Mouse (Mus musculus) forebrain, embryonic 12.5 days (tissue): Measurements from ENCODE around the gene Casp7. TPM values are rescaled to one million over a fixed set of nuclear protein-coding genes. Genes with fewer than 3 reads are reported as not detected.

Experiments
- ATAC-seq: fragments of 200-750 bp; cut with Nextera tagmentation; 2 replicates; pipeline ENCODE4 v1.8.0; 2017; ENCODE audit warnings: moderate TSS enrichment; ENCODE audit not compliant: low FRiP score
- H3K27ac ChIP-seq: fragments of 300-500 bp; sonication (generic); 2 replicates; pipeline ENCODE4 v1.5.1; 2016; ENCODE audit warnings: mild to moderate bottlenecking
- H3K27me3 ChIP-seq: fragments of 300-500 bp; sonication (generic); 2 replicates; pipeline ENCODE4 v1.6.1; 2016; ENCODE audit warnings: mild to moderate bottlenecking
- H3K36me3 ChIP-seq: fragments of 300-500 bp; sonication (generic); replicated peaks from 2 replicates; pipeline ENCODE4 v1.6.1; 2016; ENCODE audit warnings: mild to moderate bottlenecking
- H3K4me1 ChIP-seq: fragments of 300-500 bp; sonication (generic); 2 replicates; pipeline ENCODE4 v1.6.1; 2016
- H3K4me2 ChIP-seq: fragments of 300-500 bp; sonication (generic); 2 replicates; pipeline ENCODE4 v1.6.1; 2016; ENCODE audit warnings: mild to moderate bottlenecking, moderate library complexity
- H3K4me3 ChIP-seq: fragments of 300-500 bp; sonication (generic); replicated peaks from 2 replicates; pipeline ENCODE4 v1.5.1; 2016; ENCODE audit warnings: mild to moderate bottlenecking
- H3K9ac ChIP-seq: fragments of 300-500 bp; sonication (generic); 2 replicates; pipeline ENCODE4 v1.6.1; 2016; ENCODE audit warnings: mild to moderate bottlenecking
- H3K9me3 ChIP-seq: fragments of 300-500 bp; sonication (generic); 2 replicates; pipeline ENCODE4 v1.6.1; 2016
- WGBS: fragments of 180-500 bp; shearing (Covaris S2); methylation state at CpG from one replicate; pipeline ENCODE4 v1.1.7; 2016; 5-methylcytosine and 5-hydroxymethylcytosine counted together
- polyA plus RNA-seq: library from polyadenylated mRNA; unstranded; fragments of >200 nt; fragmentation: Nextera tagmentation; extraction: Ambion mirVana; gene quantifications from 2 replicates; pipeline ENCODE4 v1.2.1, GENCODE M21; 2016

Gene Casp7
- polyA plus RNA-seq, 1 experiment from 2014 or later, result 18.9 TPM

GRCm38 (mm10) chr19:56484630-56485375, 87.9 kb downstream of the Casp7 start:
- ATAC-seq, result no peak
- no peaks in the 10 kb centered on the region for H3K9me3 ChIP-seq
- 0 out of 2 replicates have a peak overlapping the region, but pooled peaks have one; percentile 8 for H3K27ac ChIP-seq
- H3K9ac ChIP-seq, result no peak overlapping the region
- H3K36me3 ChIP-seq, result no peaks in the 10 kb centered on the region
- H3K4me2 ChIP-seq, result no peak overlapping the region
- H3K27me3 ChIP-seq, result peaks cover 14% of the 10 kb centered on the region; the same call in 1 of the 2 replicates
- 44% methylated on average over 13 of the region's 13 CpGs for WGBS
- H3K4me1 ChIP-seq, result peaks cover 23% of the 10 kb centered on the region
- H3K4me3 ChIP-seq, result no peak overlapping the region

- 41% methylated on average over 13 of the region's 13 CpGs for WGBS
- Histone ChIP-seq H3K27me3 (peaks cover 14% of the 10 kb centered on the region; the same call in 1 of the 2 replicates), H3K4me3 (no peak overlapping the region), H3K36me3 (no peaks in the 10 kb centered on the region), H3K4me2 (peak overlapping the region; percentile 21; the same call in 1 of the 2 replicates), H3K9me3 (no peaks in the 10 kb centered on the region), H3K27ac (0 out of 2 replicates have a peak overlapping the region, but pooled peaks have one; percentile 8), H3K9ac (no peak overlapping the region), H3K4me1 (peaks cover 23% of the 10 kb centered on the region)
- ATAC-seq, result no peak; the same call in 1 of the 2 replicates
These were observed 88.7 kb downstream of the Casp7 start for GRCm38 (mm10) chr19:56485376-56486271.

GRCm38 (mm10) chr19:56486926-56487325, 90.0 kb downstream of the Casp7 start:
- H3K9me3 ChIP-seq, result no peaks in the 10 kb centered on the region
- no peak for ATAC-seq
- peaks cover 14% of the 10 kb centered on the region; the same call in 1 of the 2 replicates for H3K27me3 ChIP-seq
- no peak overlapping the region for H3K27ac ChIP-seq
- H3K36me3 ChIP-seq, result no peaks in the 10 kb centered on the region
- H3K4me1 ChIP-seq, result peaks cover 23% of the 10 kb centered on the region
- no peak overlapping the region for H3K4me2 ChIP-seq
- H3K4me3 ChIP-seq, result no peak overlapping the region
- H3K9ac ChIP-seq, result no peak overlapping the region
- 87% methylated on average over 7 of the region's 7 CpGs for WGBS

- no peak for ATAC-seq
- Histone ChIP-seq H3K27ac (no peak overlapping the region), H3K36me3 (no peaks in the 10 kb centered on the region), H3K9me3 (no peaks in the 10 kb centered on the region), H3K4me1 (peaks cover 23% of the 10 kb centered on the region), H3K4me3 (no peak overlapping the region), H3K27me3 (peaks cover 12% of the 10 kb centered on the region; the same call in 1 of the 2 replicates), H3K9ac (no peak overlapping the region), H3K4me2 (no peak overlapping the region)
- WGBS, result 98% methylated on average over 2 of the region's 2 CpGs
These were observed 90.4 kb downstream of the Casp7 start for GRCm38 (mm10) chr19:56487339-56487738.

- H3K9ac ChIP-seq, result no peak overlapping the region
- no peaks in the 10 kb centered on the region for H3K9me3 ChIP-seq
- WGBS, result 91% methylated on average over 6 of the region's 6 CpGs
- no peak overlapping the region for H3K4me2 ChIP-seq
- H3K27ac ChIP-seq, result no peak overlapping the region
- H3K4me3 ChIP-seq, result no peak overlapping the region
- peaks cover 7% of the 10 kb centered on the region; the same call in 1 of the 2 replicates for H3K27me3 ChIP-seq
- H3K4me1 ChIP-seq, result peaks cover 19% of the 10 kb centered on the region
- no peak for ATAC-seq
- no peaks in the 10 kb centered on the region for H3K36me3 ChIP-seq
These were observed 92.7 kb downstream of the Casp7 start for GRCm38 (mm10) chr19:56489601-56490000.

Other genes with a start within 250 kb of the Casp7 start
- gene Habp2, start 110.0 kb upstream of the Casp7 start, polyA plus RNA-seq, result not detected in 2 replicates
- gene Nrap, start 7.1 kb upstream of the Casp7 start, polyA plus RNA-seq, result 0.21 and 0.29 TPM in 2 replicates
- gene Plekhs1, start 64.5 kb downstream of the Casp7 start, polyA plus RNA-seq, result 0.22 and 0.29 TPM in 2 replicates
- gene Dclre1a, start 151.1 kb downstream of the Casp7 start, polyA plus RNA-seq, result 16.3 and 17.8 TPM in 2 replicates
- gene Nhlrc2, start 151.1 kb downstream of the Casp7 start, polyA plus RNA-seq, result 17.7 and 18.1 TPM in 2 replicates